Mouse (Mus musculus) liver, adult 2 months (tissue): ENCODE data around the gene Olfr279. TPM values are rescaled to one million over a fixed set of nuclear protein-coding genes. Genes with fewer than 3 reads are reported as not detected.

Experiments
- DNase-seq: peaks from one replicate; pipeline ENCODE4 v3.0.0-alpha.2; 2011; ENCODE audit warnings: low read depth, low spot score; ENCODE audit errors: extremely low read depth
- H3K27ac ChIP-seq: fragments of 200-500 bp; replicated peaks from 2 replicates; pipeline ENCODE4 v1.5.1; 2012; ENCODE audit warnings: low read depth, mild to moderate bottlenecking, control low read depth, inconsistent platforms, low read length; ENCODE audit not compliant: insufficient read depth
- H3K27me3 ChIP-seq: fragments of 200-500 bp; 2 replicates; pipeline ENCODE4 v1.6.1; 2012; ENCODE audit warnings: mild to moderate bottlenecking, moderate library complexity, low read length, inconsistent platforms; ENCODE audit not compliant: control insufficient read depth, insufficient read depth
- H3K36me3 ChIP-seq: fragments of 200-500 bp; 2 replicates; pipeline ENCODE4 v1.6.1; 2012; ENCODE audit warnings: low read length, inconsistent platforms; ENCODE audit not compliant: control insufficient read depth, insufficient read depth
- H3K4me1 ChIP-seq: fragments of 200-500 bp; 2 replicates; pipeline ENCODE4 v1.6.1; 2011; ENCODE audit warnings: low read length; ENCODE audit not compliant: control insufficient read depth, insufficient read depth
- H3K4me3 ChIP-seq: fragments of 200-500 bp; 2 replicates; pipeline ENCODE4 v1.5.1; 2011; ENCODE audit warnings: low read depth, mild to moderate bottlenecking, control low read depth, low read length, moderate library complexity; ENCODE audit not compliant: insufficient read depth
- H3K79me2 ChIP-seq: fragments of 200-500 bp; 2 replicates; pipeline ENCODE4 v1.6.1; 2012; ENCODE audit warnings: inconsistent platforms, mild to moderate bottlenecking, low read length, moderate library complexity; ENCODE audit not compliant: control insufficient read depth, insufficient read depth
- H3K9ac ChIP-seq: fragments of 200-500 bp; 2 replicates; pipeline ENCODE4 v1.6.1; 2012; ENCODE audit warnings: low read depth, mild to moderate bottlenecking, control low read depth, inconsistent platforms, low read length
- CTCF ChIP-seq: fragments of 200-500 bp; IDR thresholded peaks from 2 replicates; pipeline ENCODE4 v1.5.1; 2011; ENCODE audit warnings: low read depth, low read length, control low read depth
- POLR2A ChIP-seq: fragments of 200-500 bp; IDR thresholded peaks from 2 replicates; pipeline ENCODE4 v1.6.1; 2011; ENCODE audit warnings: low read length, control low read depth; ENCODE audit not compliant: insufficient read depth; ENCODE audit errors: extremely low read depth
- WGBS: fragments of 180-500 bp; shearing (Covaris S2); methylation state at CpG from one replicate; pipeline ENCODE4 v1.1.7; 2018; 5-methylcytosine and 5-hydroxymethylcytosine counted together
- polyA plus RNA-seq: library from polyadenylated mRNA; depleted of rRNA; stranded (reverse); fragments of >200 nt; gene quantifications from 2 replicates; pipeline ENCODE4 v1.2.3, GENCODE M21; 2012; rRNA removed
- total RNA-seq: library from RNA; depleted of rRNA; stranded (reverse); fragments of >200 nt; gene quantifications from 2 replicates; pipeline ENCODE4 v1.2.3, GENCODE M21; 2014; rRNA removed

Gene Olfr279
- total and polyA plus RNA-seq, 2 experiments: not detected

- H3K27me3 ChIP-seq: no peaks in the 10 kb centered on the region
- no peak overlapping the region for H3K27ac ChIP-seq
- WGBS: 72% methylated on average over 6 of the region's 6 CpGs
- no peak overlapping the region for H3K9ac ChIP-seq
- H3K4me1 ChIP-seq: no peaks in the 10 kb centered on the region; the same call in 1 of the 2 replicates
- no peak overlapping the region for H3K4me3 ChIP-seq
- H3K36me3 ChIP-seq: peaks cover 47% of the 10 kb centered on the region
- H3K79me2 ChIP-seq: 0 out of 2 replicates have a peak, but pooled peaks cover 2% of the 10 kb centered on the region
- TF ChIP-seq CTCF (no peak), POLR2A (no peak)
- no peak for DNase-seq
Observed at GRCm38 (mm10) chr15:98541064-98541463, 48.9 kb downstream of the Olfr279 start.

- H3K9ac ChIP-seq: no peak overlapping the region
- no peak overlapping the region for H3K27ac ChIP-seq
- no peak overlapping the region for H3K4me3 ChIP-seq
- H3K79me2 ChIP-seq: 0 out of 2 replicates have a peak, but pooled peaks cover 2% of the 10 kb centered on the region
- DNase-seq: no peak
- no peak for TF ChIP-seq POLR2A
- no peak for TF ChIP-seq CTCF
- WGBS: 91% methylated on average over 4 of the region's 4 CpGs
- peaks cover 60% of the 10 kb centered on the region for H3K36me3 ChIP-seq
- H3K4me1 ChIP-seq: no peaks in the 10 kb centered on the region; the same call in 1 of the 2 replicates
- H3K27me3 ChIP-seq: no peaks in the 10 kb centered on the region
Observed at GRCm38 (mm10) chr15:98543341-98543740, 51.1 kb downstream of the Olfr279 start.

GRCm38 (mm10) chr15:98545151-98545550 lies 52.9 kb downstream of the Olfr279 start:
- 93% methylated on average over 3 of the region's 3 CpGs for WGBS
- Histone ChIP-seq H3K36me3 (peaks cover 62% of the 10 kb centered on the region), H3K27ac (no peak overlapping the region), H3K9ac (no peak overlapping the region), H3K4me1 (no peaks in the 10 kb centered on the region; the same call in 1 of the 2 replicates), H3K79me2 (0 out of 2 replicates have a peak, but pooled peaks cover 2% of the 10 kb centered on the region), H3K4me3 (no peak overlapping the region), H3K27me3 (no peaks in the 10 kb centered on the region)
- no peak for DNase-seq
- TF ChIP-seq CTCF (no peak), POLR2A (no peak)

DNA sequence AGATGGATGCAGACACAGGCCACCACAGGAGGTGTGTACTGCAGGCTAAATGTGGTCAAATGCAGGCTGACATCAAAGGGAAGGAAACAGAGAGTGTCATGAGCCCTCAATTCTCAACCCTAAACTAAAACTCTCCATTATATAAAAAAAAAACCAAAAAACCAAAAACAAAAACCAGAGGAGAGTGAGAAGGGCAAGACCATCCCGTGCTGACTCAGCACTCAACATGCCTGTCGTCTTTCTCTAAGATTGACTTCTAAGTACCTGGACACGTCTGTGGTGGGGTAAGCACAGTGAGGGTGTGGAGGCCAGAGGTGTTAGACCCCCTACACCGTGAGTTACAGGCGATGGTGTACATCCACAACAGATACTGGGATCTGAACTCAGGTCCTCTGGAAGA lies 54.6 kb downstream of the Olfr279 start:
- 94% methylated on average over 5 of the region's 5 CpGs for WGBS
- Histone ChIP-seq H3K4me1 (no peaks in the 10 kb centered on the region), H3K27ac (no peak overlapping the region), H3K9ac (no peak overlapping the region), H3K36me3 (peaks cover 69% of the 10 kb centered on the region), H3K27me3 (no peaks in the 10 kb centered on the region), H3K79me2 (0 out of 2 replicates have a peak, but pooled peaks cover 2% of the 10 kb centered on the region), H3K4me3 (no peak overlapping the region)
- TF ChIP-seq POLR2A (no peak), CTCF (no peak)
- no peak for DNase-seq

Other genes with a start within 250 kb of the Olfr279 start
- not detected in 2 replicates for gene H1fnt, start 235.1 kb upstream of the Olfr279 start, total RNA-seq
- not detected in 2 replicates for gene H1fnt, start 235.1 kb upstream of the Olfr279 start, polyA plus RNA-seq
- 0.28 and 0.40 TPM in 2 replicates for gene Zfp641, start 196.2 kb upstream of the Olfr279 start, total RNA-seq
- gene Zfp641, start 196.2 kb upstream of the Olfr279 start, polyA plus RNA-seq: 0.16 and 0.33 TPM in 2 replicates
- gene Olfr285, start 175.0 kb upstream of the Olfr279 start, total RNA-seq: not detected in 2 replicates
- not detected in 2 replicates for gene Olfr285, start 175.0 kb upstream of the Olfr279 start, polyA plus RNA-seq
- not detected in 2 replicates for gene Olfr284, start 151.4 kb upstream of the Olfr279 start, total RNA-seq
- gene Olfr284, start 151.4 kb upstream of the Olfr279 start, polyA plus RNA-seq: not detected in 2 replicates
- gene Olfr283, start 111.5 kb upstream of the Olfr279 start, total RNA-seq: not detected in 2 replicates
- not detected in 2 replicates for gene Olfr283, start 111.5 kb upstream of the Olfr279 start, polyA plus RNA-seq
- gene Olfr282, start 61.2 kb upstream of the Olfr279 start, total RNA-seq: not detected in 2 replicates
- not detected in 2 replicates for gene Olfr282, start 61.2 kb upstream of the Olfr279 start, polyA plus RNA-seq
- gene Olfr281, start 39.8 kb upstream of the Olfr279 start, total RNA-seq: not detected in 2 replicates
- gene Olfr281, start 39.8 kb upstream of the Olfr279 start, polyA plus RNA-seq: not detected in 2 replicates
- not detected in 2 replicates for gene OR5BS1P, start 22.5 kb upstream of the Olfr279 start, total RNA-seq
- not detected in 2 replicates for gene OR5BS1P, start 22.5 kb upstream of the Olfr279 start, polyA plus RNA-seq
- not detected in 2 replicates for gene Lalba, start 9.7 kb upstream of the Olfr279 start, total RNA-seq
- not detected in 2 replicates for gene Lalba, start 9.7 kb upstream of the Olfr279 start, polyA plus RNA-seq
- gene Kansl2, start 41.9 kb downstream of the Olfr279 start, total RNA-seq: 17.9 and 22.2 TPM in 2 replicates
- 18.0 and 21.9 TPM in 2 replicates for gene Kansl2, start 41.9 kb downstream of the Olfr279 start, polyA plus RNA-seq
- gene Ccnt1, start 78.5 kb downstream of the Olfr279 start, total RNA-seq: 13.5 and 13.8 TPM in 2 replicates
- gene Ccnt1, start 78.5 kb downstream of the Olfr279 start, polyA plus RNA-seq: 5.4 and 7.4 TPM in 2 replicates
- gene 4930415O20Rik, start 78.6 kb downstream of the Olfr279 start, total RNA-seq: not detected in 2 replicates
- gene 4930415O20Rik, start 78.6 kb downstream of the Olfr279 start, polyA plus RNA-seq: not detected in 2 replicates
- gene Adcy6, start 117.7 kb downstream of the Olfr279 start, total RNA-seq: 8.9 and 11.8 TPM in 2 replicates
- gene Adcy6, start 117.7 kb downstream of the Olfr279 start, polyA plus RNA-seq: 13.7 and 16.3 TPM in 2 replicates
- 0.27 and 0.28 TPM in 2 replicates for gene Cacnb3, start 138.4 kb downstream of the Olfr279 start, total RNA-seq
- gene Cacnb3, start 138.4 kb downstream of the Olfr279 start, polyA plus RNA-seq: 0.75 and 0.86 TPM in 2 replicates
- 27.6 and 33.9 TPM in 2 replicates for gene Ddx23, start 170.5 kb downstream of the Olfr279 start, total RNA-seq
- 15.4 and 18.8 TPM in 2 replicates for gene Ddx23, start 170.5 kb downstream of the Olfr279 start, polyA plus RNA-seq
- gene Rnd1, start 185.1 kb downstream of the Olfr279 start, total RNA-seq: 20.0 and 23.2 TPM in 2 replicates
- 7.4 and 21.3 TPM in 2 replicates for gene Rnd1, start 185.1 kb downstream of the Olfr279 start, polyA plus RNA-seq
- not detected in 2 replicates for gene Ccdc65, start 215.8 kb downstream of the Olfr279 start, total RNA-seq
- gene Ccdc65, start 215.8 kb downstream of the Olfr279 start, polyA plus RNA-seq: not detected in 2 replicates
- 22.4 and 26.6 TPM in 2 replicates for gene Fkbp11, start 235.8 kb downstream of the Olfr279 start, total RNA-seq
- 12.2 and 22.4 TPM in 2 replicates for gene Fkbp11, start 235.8 kb downstream of the Olfr279 start, polyA plus RNA-seq